Mouse (Mus musculus): Measurements from ENCODE around the gene Wbp1.
A peak's percentile ranks its signal among the peaks of the same experiment; 100 is the strongest.

DNA sequence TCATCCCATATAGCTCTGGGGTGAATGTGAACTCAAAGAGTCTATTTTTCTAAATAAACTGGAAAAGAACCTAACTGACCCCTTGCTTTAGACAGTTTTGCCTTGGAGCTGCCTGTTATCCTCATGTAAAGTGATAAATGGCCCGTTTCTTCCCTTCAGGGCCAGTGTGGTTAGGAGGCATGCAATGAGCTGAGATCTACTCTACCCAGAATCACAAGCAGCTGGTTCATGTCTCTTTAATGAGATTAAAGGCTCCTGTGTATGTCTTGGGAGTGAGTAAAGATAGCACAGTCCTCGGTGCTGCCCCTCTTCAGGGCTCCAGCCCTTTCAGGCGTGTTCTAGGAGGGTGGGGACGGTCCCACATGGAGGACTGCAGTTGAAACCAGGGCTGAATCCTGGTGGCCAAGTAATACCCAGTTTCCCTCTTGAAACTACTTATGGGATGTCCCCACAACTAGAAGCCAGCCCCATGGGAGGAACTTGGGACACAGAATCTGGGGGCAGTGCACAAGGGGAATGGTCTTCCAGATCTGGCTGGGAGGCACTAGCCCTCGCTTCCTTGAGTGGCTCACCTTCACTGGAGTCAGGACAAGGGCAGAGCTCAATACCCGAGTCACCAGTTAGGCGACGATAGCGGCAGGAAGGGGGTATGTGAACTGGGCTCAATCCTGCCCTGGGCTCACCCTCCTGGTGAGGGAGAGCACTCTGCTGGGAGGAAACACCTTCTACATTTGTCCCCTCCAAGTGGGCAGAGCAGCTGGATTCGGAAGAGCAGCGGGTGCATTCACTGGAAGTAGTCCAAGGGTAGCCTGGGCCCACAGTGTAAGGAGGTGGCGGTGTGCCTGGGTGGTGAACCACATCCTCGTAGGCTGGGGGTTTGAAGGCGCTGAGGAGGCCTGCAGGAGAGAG is 2.3 kb downstream of the Wbp1 start:
- TF ChIP-seq CTCF (IDR thresholded peaks at IDR 0.05; ENCODE audit: borderline replicate concordance, insufficient read depth, low read length) (no peak), POLR2A (IDR thresholded peaks at IDR 0.05; ENCODE audit: low read depth, low read length) (peak; percentile 24; the same call in 1 of the 2 replicates)
